29 mouse cellular contexts compared by ENCODE assay signal in the genomic region with DNA sequence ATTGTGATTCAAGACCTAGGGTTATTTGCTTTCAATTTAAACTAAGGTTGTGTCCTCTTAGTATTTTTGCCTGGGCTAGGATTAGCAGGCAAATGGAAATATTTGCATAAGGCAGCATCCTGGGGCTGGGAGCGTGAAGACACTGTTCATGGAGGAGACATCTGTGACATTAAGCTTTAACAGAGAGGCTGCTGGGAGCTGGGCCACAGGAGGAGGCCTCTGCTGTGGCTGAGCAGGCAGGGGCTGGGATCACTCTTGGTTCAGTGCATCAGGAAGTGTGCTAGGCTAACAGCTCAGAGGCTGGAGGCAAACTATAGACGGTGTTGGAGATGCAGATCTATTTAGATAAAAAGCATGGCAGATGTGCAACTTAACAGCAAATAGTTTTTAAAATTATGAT. TPM values are rescaled to one million over a fixed set of nuclear protein-coding genes. Genes with fewer than 3 reads are reported as not detected.
DNase-seq lines count a peak whose midpoint lies in the region; ATAC-seq lines count a peak whose summit lies in the region.
"Had no signal": no experiment of that assay in that cellular context is flagged by ENCODE, and none has a peak within 500 bp of the region (broad histone marks: within the 10 kb centered on the region; RNA-seq: fewer than 3 reads in every experiment).

No protein-coding gene starts in this region.

- DNase-seq in forebrain, embryonic 11.5 days (ENCODE audit: low spot score): peak; percentile 50
- no peak for DNase-seq in forebrain, embryonic 10.5 days (ENCODE audit: extremely low spot score, low spot score)
- peak; percentile 35 for DNase-seq in ES-CJ7 (ENCODE audit: low read depth, low spot score)
- peak; percentile 26 for DNase-seq in embryo, embryonic 10.5 days (ENCODE audit: low spot score)
- DNase-seq in B cell, adult 2 months: no peak
- no peak for DNase-seq in spleen, adult 12 weeks (ENCODE audit: low spot score)
- DNase-seq: adrenal gland, postnatal 36 days; cerebellum, adult 2 months; cerebellum, postnatal 14 days; gastrocnemius, postnatal 14 days; heart, postnatal 36 days; kidney, adult 18-20 months; kidney, postnatal 25 days; thymus, postnatal 25 days had no signal

- H3K9ac ChIP-seq in forebrain, embryonic 11.5 days (ENCODE audit: low read length): no peak overlapping the region
- no peak overlapping the region for H3K9ac ChIP-seq in midbrain, embryonic 12.5 days (replicated peaks)
- no peak overlapping the region for H3K9ac ChIP-seq in midbrain, embryonic 16.5 days (ENCODE audit: low read depth, low read length)
- H3K9ac ChIP-seq: embryonic facial prominence, embryonic 13.5 days; forebrain, embryonic 12.5 days; heart, embryonic 15.5 days; hindbrain, embryonic 15.5 days; kidney, embryonic 15.5 days; limb, embryonic 13.5 days; lung, embryonic 15.5 days; neural tube, embryonic 15.5 days had no signal

- no peaks in the 10 kb centered on the region for H3K27me3 ChIP-seq in forebrain, embryonic 11.5 days (ENCODE audit: control insufficient read depth, insufficient read depth, low read length)
- peaks cover 25% of the 10 kb centered on the region for H3K27me3 ChIP-seq in forebrain, embryonic 10.5 days (ENCODE audit: poor library complexity, severe bottlenecking)
- no peaks in the 10 kb centered on the region for H3K27me3 ChIP-seq in midbrain, embryonic 12.5 days
- no peaks in the 10 kb centered on the region for H3K27me3 ChIP-seq in midbrain, embryonic 16.5 days (ENCODE audit: control insufficient read depth, insufficient read depth, low read depth, low read length)
- H3K27me3 ChIP-seq: embryonic facial prominence, embryonic 13.5 days; forebrain, embryonic 12.5 days; heart, embryonic 15.5 days; hindbrain, embryonic 15.5 days; kidney, embryonic 15.5 days; lung, embryonic 15.5 days; neural tube, embryonic 15.5 days; Patski had no signal

- H3K4me2 ChIP-seq in forebrain, embryonic 11.5 days (ENCODE audit: low read depth, low read length, severe bottlenecking): no peak overlapping the region
- H3K4me2 ChIP-seq in midbrain, embryonic 12.5 days (replicated peaks): no peak overlapping the region
- H3K4me2 ChIP-seq in midbrain, embryonic 16.5 days (ENCODE audit: low read length): no peak overlapping the region
- H3K4me2 ChIP-seq: embryonic facial prominence, embryonic 13.5 days; forebrain, embryonic 12.5 days; heart, embryonic 15.5 days; hindbrain, embryonic 15.5 days; kidney, embryonic 15.5 days; limb, embryonic 13.5 days; liver, embryonic 11.5 days; lung, embryonic 15.5 days; neural tube, embryonic 15.5 days had no signal

- 44% methylated on average over 2 of the region's 2 CpGs for WGBS in forebrain, embryonic 11.5 days
- 44% methylated on average over 2 of the region's 2 CpGs for WGBS in forebrain, embryonic 10.5 days
- WGBS in midbrain, embryonic 12.5 days: 20% methylated on average over 2 of the region's 2 CpGs
- 34% methylated on average over 2 of the region's 2 CpGs for WGBS in midbrain, embryonic 16.5 days

- peaks cover 4% of the 10 kb centered on the region; the same call in 1 of the 2 replicates for H3K9me3 ChIP-seq in forebrain, embryonic 11.5 days (ENCODE audit: control insufficient read depth, low read length)
- peaks cover 4% of the 10 kb centered on the region; the same call in 1 of the 2 replicates for H3K9me3 ChIP-seq in forebrain, embryonic 10.5 days
- no peaks in the 10 kb centered on the region for H3K9me3 ChIP-seq in midbrain, embryonic 12.5 days
- H3K9me3 ChIP-seq in midbrain, embryonic 16.5 days (replicated peaks; ENCODE audit: control insufficient read depth, low read length, poor library complexity, severe bottlenecking): no peaks in the 10 kb centered on the region
- H3K9me3 ChIP-seq: embryonic facial prominence, embryonic 13.5 days; forebrain, embryonic 12.5 days; heart, embryonic 10.5 days; heart, embryonic 15.5 days; hindbrain, embryonic 15.5 days; kidney, embryonic 15.5 days; lung, embryonic 15.5 days; neural tube, embryonic 15.5 days had no signal

- peaks cover 10% of the 10 kb centered on the region; the same call in 1 of the 2 replicates for H3K4me1 ChIP-seq in forebrain, embryonic 11.5 days (replicated peaks; ENCODE audit: control insufficient read depth, insufficient read depth, low read length)
- peaks cover 70% of the 10 kb centered on the region for H3K4me1 ChIP-seq in forebrain, embryonic 10.5 days
- H3K4me1 ChIP-seq in midbrain, embryonic 12.5 days: peaks cover 27% of the 10 kb centered on the region
- H3K4me1 ChIP-seq in midbrain, embryonic 16.5 days (ENCODE audit: control insufficient read depth, insufficient read depth, low read length): peaks cover 14% of the 10 kb centered on the region

- H3K4me3 ChIP-seq in forebrain, embryonic 11.5 days (ENCODE audit: low read depth, low read length): no peak overlapping the region
- H3K4me3 ChIP-seq in forebrain, embryonic 10.5 days: no peak overlapping the region
- H3K4me3 ChIP-seq in midbrain, embryonic 12.5 days: no peak overlapping the region
- no peak overlapping the region for H3K4me3 ChIP-seq in midbrain, embryonic 16.5 days (ENCODE audit: low read depth, low read length)
- H3K4me3 ChIP-seq: embryonic facial prominence, embryonic 13.5 days; forebrain, embryonic 12.5 days; heart, embryonic 10.5 days; heart, embryonic 15.5 days; hindbrain, embryonic 15.5 days; kidney, embryonic 15.5 days; layer of hippocampus, adult 2 months; left cerebral cortex, adult 2 months; limb, embryonic 13.5 days; lung, embryonic 15.5 days; neural tube, embryonic 15.5 days had no signal

- ATAC-seq in forebrain, embryonic 11.5 days (replicated peaks; ENCODE audit: low FRiP score): no peak
- ATAC-seq in midbrain, embryonic 12.5 days (ENCODE audit: low FRiP score, low read depth): no peak
- no peak for ATAC-seq in midbrain, embryonic 16.5 days
- ATAC-seq: Patski had no signal

- H3K27ac ChIP-seq in forebrain, embryonic 11.5 days (ENCODE audit: low read depth, low read length): no peak overlapping the region
- H3K27ac ChIP-seq in forebrain, embryonic 10.5 days: no peak overlapping the region
- peak overlapping the region; percentile 56 for H3K27ac ChIP-seq in midbrain, embryonic 12.5 days (replicated peaks)
- no peak overlapping the region for H3K27ac ChIP-seq in midbrain, embryonic 16.5 days (ENCODE audit: low read length)
- H3K27ac ChIP-seq: embryonic facial prominence, embryonic 13.5 days; forebrain, embryonic 12.5 days; heart, embryonic 10.5 days; heart, embryonic 15.5 days; hindbrain, embryonic 15.5 days; kidney, embryonic 15.5 days; layer of hippocampus, adult 2 months; left cerebral cortex, adult 2 months; limb, embryonic 13.5 days; lung, embryonic 15.5 days; neural tube, embryonic 15.5 days had no signal

- H3K36me3 ChIP-seq in forebrain, embryonic 11.5 days (ENCODE audit: control insufficient read depth, insufficient read depth, low read length): peaks cover 2% of the 10 kb centered on the region; the same call in 1 of the 2 replicates
- H3K36me3 ChIP-seq in forebrain, embryonic 10.5 days (replicated peaks): peaks cover 5% of the 10 kb centered on the region
- 0 out of 2 replicates have a peak, but pooled peaks cover 3% of the 10 kb centered on the region for H3K36me3 ChIP-seq in midbrain, embryonic 12.5 days
- no peaks in the 10 kb centered on the region for H3K36me3 ChIP-seq in midbrain, embryonic 16.5 days (ENCODE audit: control insufficient read depth, insufficient read depth, low read length)
- H3K36me3 ChIP-seq: hindbrain, embryonic 15.5 days; limb, embryonic 13.5 days; lung, embryonic 15.5 days; neural tube, embryonic 15.5 days had no signal

RNA-seq across cellular contexts. Expression of a gene that starts 2.0 kb away (rescaled TPM):
- polyA plus RNA-seq in forebrain, embryonic 11.5 days (2014; fragmentation: Nextera tagmentation; extraction: Ambion mirVana): 124 and 138 TPM in 2 replicates
- 53.5 and 64.1 TPM in 2 replicates for polyA plus RNA-seq in forebrain, embryonic 10.5 days (2016; fragmentation: Nextera tagmentation; extraction: Ambion mirVana)
- polyA plus RNA-seq in midbrain, embryonic 12.5 days (2016; fragmentation: Nextera tagmentation; extraction: Ambion mirVana): 268 and 311 TPM in 2 replicates
- polyA plus RNA-seq in midbrain, embryonic 16.5 days (2015; fragmentation: Nextera tagmentation; extraction: Ambion mirVana): 228 and 263 TPM in 2 replicates

RNA-seq across cellular contexts. Expression of a gene that starts 43.2 kb away (rescaled TPM):
- polyA plus RNA-seq in forebrain, embryonic 11.5 days (2014; fragmentation: Nextera tagmentation; extraction: Ambion mirVana): 64.0 and 65.2 TPM in 2 replicates
- polyA plus RNA-seq in forebrain, embryonic 10.5 days (2016; fragmentation: Nextera tagmentation; extraction: Ambion mirVana): 63.3 and 65.2 TPM in 2 replicates
- 65.5 and 68.0 TPM in 2 replicates for polyA plus RNA-seq in midbrain, embryonic 12.5 days (2016; fragmentation: Nextera tagmentation; extraction: Ambion mirVana)
- polyA plus RNA-seq in midbrain, embryonic 16.5 days (2015; fragmentation: Nextera tagmentation; extraction: Ambion mirVana): 23.6 and 29.8 TPM in 2 replicates

Comparison
In these comparisons a context has a peak if more than half of its experiments do, and no peak if none do; other contexts are left out.
1. DNase-seq: peak in forebrain, embryonic 11.5 days (single experiment), ES-CJ7 (single experiment) and embryo, embryonic 10.5 days (single experiment); none in forebrain, embryonic 10.5 days (single experiment), B cell, adult 2 months (0 of 2) and spleen, adult 12 weeks (single experiment).